Mouse (Mus musculus): Measurements from ENCODE around the gene Mogs.
A peak's percentile ranks its signal among the peaks of the same experiment; 100 is the strongest.

The Mogs gene

GRCm38 (mm10) chr6:83115011-83115671 is at the start of gene Mogs:
Gene Mogs (plus strand): TSS chr6:83115496.
- peak; percentile 92 for DNase-seq

- no peak for DNase-seq
Observed at GRCm38 (mm10) chr6:83065995-83066394, 49.3 kb upstream of the Mogs start.

- no peak for DNase-seq
Observed at GRCm38 (mm10) chr6:83066441-83066840, 48.9 kb upstream of the Mogs start.

- DNase-seq = no peak
Observed at GRCm38 (mm10) chr6:83068221-83068620, 47.1 kb upstream of the Mogs start.

- no peak for DNase-seq
Observed at GRCm38 (mm10) chr6:83068706-83069487, 46.4 kb upstream of the Mogs start.

- DNase-seq = no peak
Observed at GRCm38 (mm10) chr6:83069488-83070246, 45.6 kb upstream of the Mogs start.

GRCm38 (mm10) chr6:83070247-83070310 is 45.2 kb upstream of the Mogs start, which contains the start of gene Tlx2:
Gene Tlx2 (minus strand): TSS chr6:83070293.
- DNase-seq = no peak

GRCm38 (mm10) chr6:83070311-83071219 is 44.7 kb upstream of the Mogs start:
- DNase-seq = peak; percentile 48

GRCm38 (mm10) chr6:83071220-83071619 is 44.1 kb upstream of the Mogs start:
- no peak for DNase-seq

- DNase-seq = no peak
Observed at GRCm38 (mm10) chr6:83074979-83075378, 40.3 kb upstream of the Mogs start.

- DNase-seq = no peak
Observed at GRCm38 (mm10) chr6:83077630-83078323, 37.5 kb upstream of the Mogs start, which contains the start of gene Pcgf1. Gene Pcgf1 (plus strand): TSS chr6:83077869.

- peak; percentile 98 for DNase-seq
Observed at GRCm38 (mm10) chr6:83078324-83078858, 36.9 kb upstream of the Mogs start.

GRCm38 (mm10) chr6:83080210-83080609 is 35.1 kb upstream of the Mogs start:
- no peak for DNase-seq

- no peak for DNase-seq
Observed at GRCm38 (mm10) chr6:83083497-83083896, 31.8 kb upstream of the Mogs start.

GRCm38 (mm10) chr6:83084477-83084876 is 30.8 kb upstream of the Mogs start:
- DNase-seq = no peak

- no peak for DNase-seq
Observed at GRCm38 (mm10) chr6:83086121-83087035, 28.9 kb upstream of the Mogs start, which contains the start of gene Lbx2. Gene Lbx2 (plus strand): TSS chr6:83086367.

- DNase-seq = no peak
Observed at GRCm38 (mm10) chr6:83087205-83087925, 27.9 kb upstream of the Mogs start.

- DNase-seq = no peak
Observed at GRCm38 (mm10) chr6:83087926-83088260, 27.4 kb upstream of the Mogs start.

GRCm38 (mm10) chr6:83092416-83093127 is 22.7 kb upstream of the Mogs start:
- no peak for DNase-seq

GRCm38 (mm10) chr6:83095968-83096367 is 19.3 kb upstream of the Mogs start:
- no peak for DNase-seq
